Mouse (Mus musculus) erythroblast, embryonic 14.5 days (primary cell): Measurements from ENCODE around the gene Nfib.

Source experiments
- GATA1 ChIP-seq: IDR thresholded peaks from 2 replicates; pipeline ENCODE4 v1.6.1; 2012; ENCODE audit warnings: low read length, inconsistent platforms, mixed read lengths
- TAL1 ChIP-seq: IDR thresholded peaks from 3 replicates; pipeline ENCODE4 v1.6.1; 2012; ENCODE audit warnings: low read length, inconsistent platforms, mixed read lengths

DNA sequence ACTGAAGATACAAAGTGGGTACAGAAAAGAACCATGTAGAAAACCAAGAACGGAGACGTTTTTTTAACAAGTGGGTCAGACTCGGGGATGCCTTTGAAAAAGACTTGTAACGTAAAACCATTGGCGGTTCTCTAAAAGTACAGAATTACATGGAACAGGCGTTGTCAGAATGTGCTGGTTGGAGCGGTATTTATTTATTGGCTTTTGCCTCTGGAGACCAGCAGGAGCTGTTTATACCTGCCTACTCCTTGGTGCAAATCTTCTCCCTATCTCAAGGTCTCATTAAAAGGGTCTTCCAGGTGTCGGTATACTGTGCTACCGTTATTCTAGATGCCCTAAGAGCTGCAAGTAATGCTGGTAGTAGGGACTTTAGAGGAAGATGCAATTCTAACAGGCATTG is 166.7 kb downstream of the Nfib start:
- no peak for TF ChIP-seq TAL1
- no peak for TF ChIP-seq GATA1
